Mouse (Mus musculus) myocyte (in vitro differentiated cells): ENCODE measurements around the gene Itga3. TPM values are rescaled to one million over a fixed set of nuclear protein-coding genes. Genes with fewer than 3 reads are reported as not detected.

Experiments
- H3K27me3 ChIP-seq: one replicate; pipeline ENCODE4 v1.6.1; 2011; ENCODE audit not compliant: control insufficient read depth, insufficient read depth, insufficient read length
- H3K36me3 ChIP-seq: one replicate; pipeline ENCODE4 v1.6.1; 2011; ENCODE audit not compliant: control insufficient read depth, insufficient read depth
- H3K4me2 ChIP-seq: one replicate; pipeline ENCODE4 v1.6.1; 2011; ENCODE audit warnings: low read depth, control low read depth
- H3K4me3 ChIP-seq: one replicate; pipeline ENCODE4 v1.5.1; 2011; ENCODE audit warnings: mild to moderate bottlenecking, control low read depth, moderate library complexity
- H3K79me2 ChIP-seq: one replicate; pipeline ENCODE4 v1.6.1; 2011; ENCODE audit not compliant: control insufficient read depth, insufficient read depth
- H3ac ChIP-seq: one replicate; pipeline ENCODE4 v1.6.1; 2011; ENCODE audit not compliant: control insufficient read depth, insufficient read length
- CEBPB ChIP-seq: IDR thresholded peaks from 2 replicates; pipeline ENCODE4 v1.6.1; 2011; ENCODE audit warnings: mild to moderate bottlenecking, moderate library complexity; ENCODE audit not compliant: poor library complexity, insufficient read depth, severe bottlenecking
- E2F4 ChIP-seq: IDR thresholded peaks from one replicate; pipeline ENCODE4 v1.6.1; 2011; ENCODE audit warnings: mild to moderate bottlenecking, control low read depth, moderate library complexity; ENCODE audit not compliant: insufficient read depth
- MAX ChIP-seq: IDR thresholded peaks from one replicate; pipeline ENCODE4 v1.6.1; 2011; ENCODE audit warnings: low read depth, mild to moderate bottlenecking, control low read depth
- MYOD1 ChIP-seq, 3 experiments: IDR thresholded peaks; one replicate each; pipeline ENCODE4 v1.6.1; 2011; ENCODE audit warnings: control low read depth in 2 of 3, low read depth in 2 of 3, mild to moderate bottlenecking in 2 of 3, moderate library complexity in 1 of 3; ENCODE audit not compliant: insufficient read length in 2 of 3, control insufficient read depth in 1 of 3
- MYOG ChIP-seq, 3 experiments: IDR thresholded peaks; one replicate each; pipeline ENCODE4 v1.6.1; 2011; ENCODE audit warnings: control low read depth in 2 of 3, low read depth in 2 of 3, mild to moderate bottlenecking in 2 of 3; ENCODE audit not compliant: insufficient read length in 2 of 3, control insufficient read depth in 1 of 3, insufficient read depth in 1 of 3
- POLR2A ChIP-seq: IDR thresholded peaks from one replicate; pipeline ENCODE4 v1.6.1; 2011; ENCODE audit warnings: low read depth, mild to moderate bottlenecking, control low read depth, moderate library complexity; ENCODE audit not compliant: insufficient read length
- POLR2AphosphoS2 ChIP-seq: IDR thresholded peaks from one replicate; pipeline ENCODE4 v1.6.1; 2011; ENCODE audit warnings: low read depth, control low read depth; ENCODE audit not compliant: insufficient read length
- REST ChIP-seq: IDR thresholded peaks from one replicate; pipeline ENCODE4 v1.6.1; 2011; ENCODE audit warnings: mild to moderate bottlenecking, control low read depth, moderate library complexity; ENCODE audit not compliant: insufficient read depth, insufficient read length
- SRF ChIP-seq: IDR thresholded peaks from one replicate; pipeline ENCODE4 v1.6.1; 2011; ENCODE audit warnings: low read depth; ENCODE audit not compliant: control insufficient read depth, insufficient read length
- TCF12 ChIP-seq: IDR thresholded peaks from one replicate; pipeline ENCODE4 v1.6.1; 2011; ENCODE audit warnings: mild to moderate bottlenecking, control low read depth; ENCODE audit not compliant: poor library complexity, insufficient read depth, severe bottlenecking
- TCF3 ChIP-seq: IDR thresholded peaks from one replicate; pipeline ENCODE4 v1.6.1; 2011; ENCODE audit warnings: low read depth, control low read depth; ENCODE audit not compliant: insufficient read length
- USF1 ChIP-seq: IDR thresholded peaks from one replicate; pipeline ENCODE4 v1.6.1; 2011; ENCODE audit warnings: low read depth, mild to moderate bottlenecking, control low read depth, moderate library complexity
- polyA plus RNA-seq: library from polyadenylated mRNA; unstranded; fragments of >200 nt; fragmentation: generic; extraction: Trizol; gene quantifications from one replicate; pipeline ENCODE4 v1.2.1, GENCODE M21; 2012; ENCODE audit warnings: missing spikeins

The Itga3 gene
- polyA plus RNA-seq, 1 experiment = 19.9 TPM

DNA sequence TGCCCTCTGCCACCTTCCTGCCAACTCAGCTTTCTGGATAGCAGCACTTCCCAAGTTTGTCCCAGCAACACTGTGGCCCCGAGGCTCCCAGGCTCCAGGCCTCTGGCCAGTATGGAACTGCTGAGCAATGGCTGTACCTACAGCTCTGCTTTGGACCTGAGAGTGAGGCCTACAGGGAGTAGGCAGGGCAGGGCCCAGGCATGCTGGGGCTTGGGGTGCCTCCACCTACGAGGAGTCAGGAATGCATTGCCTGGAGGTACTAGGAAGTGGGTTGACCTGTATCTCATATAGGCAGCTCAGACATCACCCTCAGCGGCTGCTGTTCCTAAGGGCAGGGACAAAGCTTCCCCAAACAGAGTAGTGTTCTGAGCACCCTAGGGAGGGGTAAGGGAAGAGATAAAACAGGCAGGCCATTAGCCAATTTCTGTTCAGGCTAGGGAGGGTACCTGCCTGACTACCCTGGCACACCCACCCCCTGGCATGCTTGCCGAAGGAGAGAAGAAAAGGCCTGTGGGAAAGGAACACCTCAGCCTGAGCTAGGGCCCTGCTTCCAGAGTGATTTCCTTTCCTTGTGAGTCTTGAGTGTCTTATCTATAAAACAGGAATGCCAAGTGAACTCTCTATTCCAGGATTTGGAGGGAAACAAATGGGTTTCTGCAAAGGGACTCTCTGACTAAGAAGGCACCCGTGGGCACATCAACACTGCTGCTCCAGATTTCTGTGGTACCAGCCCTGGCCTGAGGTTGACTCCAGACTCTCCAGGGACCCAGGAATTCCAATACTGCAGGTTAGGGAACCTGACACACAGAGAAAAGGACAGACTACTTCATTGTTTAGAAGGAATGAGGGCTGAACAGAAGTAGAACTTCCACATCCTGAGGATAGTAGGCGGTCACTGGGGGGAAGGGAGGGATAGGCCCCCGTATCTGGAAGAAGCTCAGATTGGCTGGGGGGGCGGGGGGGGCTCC is 6.2 kb downstream of the Itga3 start:
- TF ChIP-seq MYOD1 (IDR thresholded peaks at IDR 0.05; ENCODE audit: control insufficient read depth in 1 of 3, insufficient read length in 2 of 3, low read depth in 2 of 3) = no peak
- TF ChIP-seq USF1 = no peak
- TF ChIP-seq REST = no peak
- no peak for TF ChIP-seq POLR2A
- no peak for TF ChIP-seq MYOG (IDR thresholded peaks at IDR 0.05; ENCODE audit: control insufficient read depth in 1 of 3, insufficient read depth in 1 of 3, insufficient read length in 2 of 3, low read depth in 2 of 3)
- TF ChIP-seq CEBPB = no peak
- TF ChIP-seq TCF3 = no peak
- TF ChIP-seq SRF = no peak
- no peak for TF ChIP-seq TCF12
- TF ChIP-seq MAX = no peak
- TF ChIP-seq E2F4 = no peak
- Histone ChIP-seq H3K79me2 (no peaks in the 10 kb centered on the region), H3K4me2 (no peak overlapping the region), H3K27me3 (no peaks in the 10 kb centered on the region), H3K36me3 (peaks cover 5% of the 10 kb centered on the region), H3ac (no peak overlapping the region), H3K4me3 (no peak overlapping the region)

DNA sequence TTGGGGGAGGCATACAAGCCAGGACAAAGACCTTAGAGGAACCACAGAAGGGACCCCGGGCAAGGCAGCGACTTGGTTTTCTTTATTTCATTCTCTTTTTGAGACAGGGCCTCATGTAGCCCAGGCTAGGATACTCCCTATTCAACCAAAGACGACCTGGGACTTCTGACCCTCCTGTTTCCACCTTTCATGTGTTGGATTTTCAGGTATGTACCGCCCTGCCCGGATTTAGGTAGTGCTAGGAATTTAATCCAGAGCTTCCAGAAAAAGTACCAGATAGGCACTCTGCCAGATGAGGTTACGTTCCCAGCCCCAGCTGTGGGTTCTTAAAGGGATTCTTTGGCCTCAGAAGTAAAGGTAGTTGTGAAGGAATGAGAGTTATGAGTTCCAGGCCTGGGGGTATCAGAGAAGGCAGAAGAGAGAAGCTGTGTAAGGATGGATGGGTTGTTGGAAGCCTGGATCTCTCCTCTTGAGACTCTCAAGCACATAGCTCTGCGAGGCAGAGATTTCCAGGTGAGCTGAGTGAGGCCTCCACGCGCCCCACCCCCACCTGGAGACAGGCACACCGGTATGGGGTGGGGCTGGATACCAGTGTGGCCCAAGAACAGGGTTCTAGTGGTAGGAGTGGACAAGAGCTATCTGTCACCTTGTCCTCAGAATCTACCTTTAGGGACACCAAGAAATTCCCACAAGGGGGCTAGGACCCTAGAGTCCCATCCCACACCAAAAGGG is 7.2 kb downstream of the Itga3 start:
- Histone ChIP-seq H3K27me3 (no peaks in the 10 kb centered on the region), H3ac (no peak overlapping the region), H3K4me2 (no peak overlapping the region), H3K4me3 (no peak overlapping the region), H3K36me3 (peaks cover 8% of the 10 kb centered on the region), H3K79me2 (no peaks in the 10 kb centered on the region)
- TF ChIP-seq TCF12 (no peak), REST (no peak), POLR2AphosphoS2 (no peak), POLR2A (no peak), MYOG (IDR thresholded peaks at IDR 0.05; ENCODE audit: control insufficient read depth in 1 of 3, insufficient read depth in 1 of 3, insufficient read length in 2 of 3, low read depth in 2 of 3) (no peak), MYOD1 (IDR thresholded peaks at IDR 0.05; ENCODE audit: control insufficient read depth in 1 of 3, insufficient read length in 2 of 3, low read depth in 2 of 3) (no peak), SRF (no peak), TCF3 (no peak)

DNA sequence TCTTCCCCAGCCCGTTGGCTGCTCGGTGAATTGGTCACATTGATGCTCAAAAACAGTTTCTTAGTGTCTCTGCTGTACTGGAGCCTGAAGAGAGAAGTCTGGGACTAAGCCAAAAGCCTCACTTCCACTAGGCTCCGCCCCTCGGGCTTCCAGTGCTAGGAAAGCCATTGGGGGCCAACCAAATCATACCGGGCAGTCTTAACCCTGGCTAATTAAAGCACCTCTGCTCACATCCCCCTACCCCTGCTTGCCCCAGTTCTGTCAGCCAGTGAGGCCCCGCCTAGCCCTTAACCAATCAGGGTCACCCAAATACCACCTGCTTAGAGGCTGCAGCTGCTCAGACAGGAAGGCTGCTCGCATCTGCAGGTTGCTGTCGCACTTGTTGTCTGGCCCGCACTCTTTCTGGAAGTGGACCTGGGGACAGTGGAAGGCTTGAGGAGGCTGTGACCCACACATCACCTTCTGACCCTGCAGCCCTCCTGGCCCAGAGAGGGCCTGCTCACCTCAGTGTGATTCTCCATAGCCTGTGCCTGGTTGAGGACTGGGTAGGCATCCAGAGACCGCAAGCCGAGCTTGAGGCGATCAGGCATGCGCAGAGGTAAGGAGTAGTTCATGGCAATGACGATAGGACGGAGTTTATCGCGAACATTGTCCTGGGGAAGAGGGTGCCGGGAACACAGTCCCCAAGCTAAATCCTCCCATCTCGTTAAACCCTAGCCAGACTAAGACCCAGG is 19.7 kb downstream of the Itga3 start:
- H3K79me2 ChIP-seq = no peaks in the 10 kb centered on the region
- H3ac ChIP-seq = no peak overlapping the region
- peaks cover 5% of the 10 kb centered on the region for H3K36me3 ChIP-seq
- no peak overlapping the region for H3K4me2 ChIP-seq
- H3K4me3 ChIP-seq = no peak overlapping the region
- H3K27me3 ChIP-seq = no peaks in the 10 kb centered on the region
- TF ChIP-seq TCF12 (no peak), POLR2A (no peak), CEBPB (no peak), E2F4 (no peak), TCF3 (no peak), SRF (no peak), USF1 (no peak)

DNA sequence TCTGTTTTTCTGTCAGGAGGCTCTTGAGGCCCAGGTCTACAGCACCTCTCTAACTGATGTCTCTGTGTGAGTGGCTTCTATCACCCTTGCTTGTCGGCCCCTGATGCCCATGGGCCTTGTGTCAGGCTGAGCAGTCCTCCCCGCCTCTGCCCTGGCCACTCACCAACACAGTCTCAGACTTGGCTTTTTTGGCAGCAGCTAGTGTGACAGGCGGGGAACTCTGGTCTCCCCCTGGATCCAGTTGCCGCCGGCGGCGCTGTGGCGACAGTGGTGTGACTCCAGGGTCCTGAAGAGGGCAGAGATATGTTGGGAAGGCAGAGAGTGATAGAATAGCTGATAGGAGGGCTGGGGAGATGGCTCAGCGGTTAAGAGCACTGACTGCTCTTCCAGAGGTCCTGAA is 23.5 kb downstream of the Itga3 start:
- Histone ChIP-seq H3ac (no peak overlapping the region), H3K4me2 (no peak overlapping the region), H3K4me3 (no peak overlapping the region), H3K79me2 (no peaks in the 10 kb centered on the region), H3K27me3 (no peaks in the 10 kb centered on the region), H3K36me3 (peaks cover 6% of the 10 kb centered on the region)
- TF ChIP-seq MYOG (IDR thresholded peaks at IDR 0.05; ENCODE audit: control insufficient read depth in 1 of 3, insufficient read depth in 1 of 3, insufficient read length in 2 of 3, low read depth in 2 of 3) = no peak
- TF ChIP-seq TCF12 = no peak
- no peak for TF ChIP-seq CEBPB
- no peak for TF ChIP-seq SRF
- no peak for TF ChIP-seq REST
- no peak for TF ChIP-seq E2F4
- no peak for TF ChIP-seq POLR2AphosphoS2
- TF ChIP-seq MYOD1 (IDR thresholded peaks at IDR 0.05; ENCODE audit: control insufficient read depth in 1 of 3, insufficient read length in 2 of 3, low read depth in 2 of 3) = no peak
- TF ChIP-seq MAX = no peak
- no peak for TF ChIP-seq USF1
- TF ChIP-seq POLR2A = no peak
- TF ChIP-seq TCF3 = no peak
